Mouse (Mus musculus) layer of hippocampus, postnatal 36 days (tissue): ENCODE results near the gene Elf5. TPM values are rescaled to one million over a fixed set of nuclear protein-coding genes. Genes with fewer than 3 reads are reported as not detected.

Experiments
- DNase-seq, 2 experiments: peaks; one replicate each; pipeline ENCODE4 v3.0.0; 2022
- total RNA-seq, 2 experiments: library from RNA; stranded (reverse); gene quantifications; 2 replicates each; pipeline ENCODE4 v1.2.3; 2021

Elf5 gene
- total RNA-seq, 2 experiments from 2014 or later = 1.2 TPM

- DNase-seq = no peak
These were observed 25.0 kb downstream of the Elf5 start for GRCm38 (mm10) chr2:103436534-103436933.

GRCm38 (mm10) chr2:103439071-103439622 lies 27.7 kb downstream of the Elf5 start:
- DNase-seq = no peak

DNA sequence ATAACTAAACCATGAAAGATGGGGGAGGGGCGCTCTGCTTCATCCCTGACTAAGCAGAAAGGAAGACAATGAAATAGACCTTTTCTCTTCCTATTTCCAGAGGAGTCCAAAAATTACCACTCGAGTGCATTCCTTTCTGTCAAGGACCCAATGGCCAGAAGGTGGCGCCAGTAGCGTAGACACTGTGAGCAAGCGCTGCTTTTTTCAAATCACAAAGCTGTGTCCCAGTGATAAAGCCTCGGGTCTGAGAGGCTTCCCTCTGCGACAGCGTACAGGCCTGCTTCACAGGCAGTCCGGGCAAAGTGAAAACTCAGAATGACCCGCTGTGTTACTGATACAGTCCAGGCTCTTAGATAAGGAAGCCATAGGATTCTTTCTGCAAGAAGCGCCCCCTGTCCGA lies 28.2 kb downstream of the Elf5 start:
- DNase-seq = peak; percentile 64 to 69

GRCm38 (mm10) chr2:103445776-103446175 lies 34.3 kb downstream of the Elf5 start:
- peak in 1 of 2 experiments; percentile 31 for DNase-seq

DNA sequence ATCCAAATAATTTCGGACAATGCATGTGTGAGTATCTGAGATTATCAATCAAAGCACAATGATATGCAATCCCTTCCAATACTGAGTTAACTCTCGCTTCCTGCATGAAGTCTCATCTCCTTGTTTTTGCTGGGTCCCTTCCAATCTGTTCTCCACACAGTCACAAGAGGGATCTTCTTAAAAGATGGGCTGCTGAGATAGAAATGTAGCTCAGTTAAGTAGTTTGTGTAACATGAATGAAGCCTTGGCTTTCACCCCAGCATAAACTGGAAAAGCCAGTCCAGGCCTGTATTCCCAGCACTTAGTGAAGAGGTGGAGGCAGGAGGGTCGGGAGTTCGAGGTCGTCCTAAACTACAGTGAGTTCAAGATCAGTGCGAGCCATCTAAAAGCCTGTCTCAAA lies 34.8 kb downstream of the Elf5 start:
- DNase-seq = no peak

- no peak for DNase-seq
These were observed 37.6 kb downstream of the Elf5 start for GRCm38 (mm10) chr2:103448947-103449560.

DNA sequence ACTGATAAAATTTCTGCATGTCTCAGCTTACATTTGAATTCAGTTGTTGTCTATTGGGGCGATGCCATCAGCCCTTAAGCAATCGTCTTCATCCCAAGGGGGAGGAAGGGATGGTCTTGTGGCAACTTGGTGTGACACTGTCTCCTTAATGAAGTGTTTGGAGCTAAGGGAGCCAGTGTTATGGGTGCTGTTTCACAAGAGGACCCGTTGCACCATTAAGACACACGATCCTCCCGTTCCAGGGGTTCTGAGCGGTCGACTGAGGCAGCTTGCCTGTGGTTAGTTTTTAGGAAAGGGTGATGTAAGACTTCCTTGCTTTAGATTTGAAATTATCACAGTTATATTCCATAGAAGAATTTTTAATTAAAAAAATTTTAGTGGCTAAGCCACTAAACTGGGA lies 38.3 kb downstream of the Elf5 start:
- no peak for DNase-seq

DNA sequence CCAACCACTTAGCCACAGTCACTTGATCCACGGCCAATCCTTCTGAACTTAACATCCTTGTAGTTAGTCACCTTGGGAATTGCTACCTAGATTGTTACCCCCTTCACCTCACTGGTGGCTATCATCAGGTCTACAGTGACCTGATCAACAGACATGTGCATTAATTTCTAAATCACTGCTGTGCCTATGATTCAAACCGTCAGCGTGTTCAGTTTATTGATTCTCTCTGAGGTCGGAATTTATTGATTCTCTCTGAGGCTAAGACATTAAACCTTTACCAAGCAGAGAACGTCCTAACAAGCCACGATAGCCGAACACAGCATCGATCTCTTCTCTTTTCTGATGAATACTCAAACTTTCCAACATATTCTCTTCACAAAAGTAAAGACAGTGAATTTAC lies 38.8 kb downstream of the Elf5 start:
- no peak for DNase-seq

GRCm38 (mm10) chr2:103452550-103452949 lies 41.1 kb downstream of the Elf5 start:
- DNase-seq = peak in 1 of 2 experiments; percentile 17

DNA sequence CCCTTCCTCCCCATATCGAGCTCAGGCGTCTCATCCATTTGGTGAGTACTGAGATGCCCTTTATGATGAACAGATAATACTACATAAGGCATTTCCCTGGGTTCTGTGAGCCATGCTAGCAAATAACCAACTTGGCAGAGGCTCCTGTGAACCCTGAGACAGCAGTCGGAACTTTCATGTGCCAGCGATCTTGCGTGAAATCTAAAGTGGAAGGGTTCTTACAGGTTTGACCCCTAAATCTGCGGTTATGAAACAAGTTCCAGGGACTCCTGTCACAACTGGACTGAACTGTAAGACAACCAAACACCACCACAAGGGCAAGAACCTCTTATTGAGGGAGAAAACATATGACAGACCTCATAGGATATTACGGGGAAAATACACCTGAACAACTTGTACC lies 44.3 kb downstream of the Elf5 start:
- DNase-seq = no peak

- peak; percentile 77 to 82 for DNase-seq
These were observed 45.2 kb downstream of the Elf5 start for GRCm38 (mm10) chr2:103456646-103457045.

- DNase-seq = no peak
These were observed 45.6 kb downstream of the Elf5 start for GRCm38 (mm10) chr2:103457048-103457447.

DNA sequence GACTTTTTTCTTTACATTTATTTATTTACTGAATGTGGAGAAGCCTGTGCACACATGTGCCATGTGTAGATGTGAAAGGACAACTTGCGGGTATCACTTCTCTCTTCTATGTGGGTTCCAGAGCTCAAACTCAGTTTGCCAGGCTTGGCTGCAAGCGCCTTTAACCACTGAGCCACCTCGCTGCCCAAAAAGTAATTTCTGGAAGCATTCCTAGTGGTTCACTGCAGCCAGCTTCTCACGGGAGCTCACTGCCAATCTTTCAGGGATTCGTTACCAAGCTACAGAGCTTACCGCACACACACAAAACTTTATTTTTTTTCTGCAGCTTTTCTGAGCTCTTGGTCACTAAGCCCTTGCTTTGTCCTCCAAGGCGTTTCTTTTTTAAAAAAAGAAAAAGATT lies 46.1 kb downstream of the Elf5 start:
- peak; percentile 29 to 36 for DNase-seq

DNA sequence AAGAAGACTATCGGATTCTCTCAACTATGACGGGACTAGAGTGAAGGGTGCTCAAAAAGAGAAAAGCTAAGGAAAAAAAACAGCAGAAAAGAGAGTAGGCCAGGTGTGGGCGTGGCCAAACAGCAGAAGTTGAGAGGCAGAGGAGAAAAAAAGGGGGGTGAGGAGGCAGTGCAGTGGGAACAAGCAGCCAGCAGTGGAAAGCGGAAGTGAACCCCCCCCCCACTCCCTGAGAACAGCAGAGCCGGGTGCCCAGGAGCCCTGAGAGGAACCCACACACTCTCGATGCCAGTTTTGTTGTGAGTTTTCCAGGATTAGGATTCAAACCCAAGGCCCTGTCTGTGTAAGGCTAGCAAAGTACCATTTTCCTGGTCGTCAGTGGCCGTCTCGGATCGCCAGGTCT lies 47.6 kb downstream of the Elf5 start:
- no peak for DNase-seq

- no peak for DNase-seq
These were observed 49.7 kb downstream of the Elf5 start for GRCm38 (mm10) chr2:103461210-103461609.

- no peak for DNase-seq
These were observed 50.3 kb downstream of the Elf5 start for GRCm38 (mm10) chr2:103461743-103462142.

GRCm38 (mm10) chr2:103462746-103463145 lies 51.3 kb downstream of the Elf5 start:
- DNase-seq = no peak

DNA sequence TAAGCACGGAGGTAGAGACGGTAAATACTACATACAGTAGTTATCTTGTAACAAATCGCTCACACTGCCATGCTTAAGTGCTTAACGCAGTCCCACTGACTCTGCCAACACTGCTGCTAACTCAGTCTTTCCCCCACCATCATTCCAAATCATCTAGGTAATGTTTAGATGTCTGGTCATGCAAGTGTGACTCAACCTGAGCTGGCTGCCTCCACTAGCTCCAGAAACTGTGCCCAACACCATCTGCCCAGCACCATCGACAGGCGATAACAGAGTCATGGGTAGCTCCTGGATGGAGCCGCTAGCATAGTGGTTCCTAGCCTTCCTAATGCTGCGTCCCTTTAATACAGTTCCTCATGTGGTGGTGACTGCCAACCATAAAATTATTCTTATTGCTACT lies 53.0 kb downstream of the Elf5 start:
- no peak for DNase-seq

GRCm38 (mm10) chr2:103465429-103465828 lies 53.9 kb downstream of the Elf5 start:
- DNase-seq = no peak

GRCm38 (mm10) chr2:103466272-103466671 lies 54.8 kb downstream of the Elf5 start:
- DNase-seq = no peak

DNA sequence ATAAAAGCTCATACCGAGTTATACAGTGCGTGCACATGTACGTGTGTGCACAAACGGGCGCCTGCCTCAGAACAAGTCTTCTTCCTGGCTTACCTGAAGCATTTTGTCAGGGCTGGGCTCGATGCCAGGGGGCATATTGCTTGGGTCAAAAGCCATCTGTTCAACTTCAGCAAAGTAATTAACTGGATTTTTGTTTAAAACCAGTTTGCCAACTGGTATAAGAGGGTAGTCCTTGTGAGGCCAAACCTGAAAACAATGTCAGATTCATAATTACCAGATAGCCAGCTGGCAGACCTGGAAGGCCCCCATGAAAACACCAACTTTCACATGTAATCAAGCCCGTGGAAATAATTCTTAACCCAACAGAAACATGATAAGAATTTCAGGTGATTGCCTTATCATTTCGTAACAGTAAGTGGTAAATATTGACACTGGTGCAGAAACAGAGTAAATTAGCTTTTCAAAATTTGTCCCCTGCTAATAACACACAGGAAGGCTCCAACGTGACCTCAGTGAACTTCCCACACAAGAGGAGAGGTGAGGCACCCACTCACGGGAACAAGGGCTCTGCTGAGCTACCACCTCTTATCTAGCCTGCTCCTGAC lies 55.6 kb downstream of the Elf5 start:
- DNase-seq = no peak

DNA sequence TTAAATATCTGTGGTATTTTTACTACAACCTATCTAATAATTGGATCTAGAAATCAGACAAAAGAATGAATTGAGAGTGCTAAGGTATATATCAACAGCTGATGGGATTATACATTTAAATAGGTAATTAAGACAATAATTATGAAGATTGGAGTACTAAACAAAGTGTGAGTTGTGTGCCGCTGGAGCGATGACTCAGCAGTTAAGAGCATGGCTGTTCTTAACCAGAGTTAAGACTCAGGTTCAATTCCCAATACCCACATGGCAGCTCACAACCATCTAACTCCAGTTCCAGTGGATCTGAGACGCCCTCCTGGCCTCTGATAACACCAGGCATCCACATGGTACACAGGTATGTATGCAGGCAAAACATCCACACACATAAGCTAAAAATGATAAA lies 61.9 kb downstream of the Elf5 start:
- no peak for DNase-seq

- no peak for DNase-seq
These were observed 64.7 kb downstream of the Elf5 start for GRCm38 (mm10) chr2:103476180-103476579.

GRCm38 (mm10) chr2:103476657-103477056 lies 65.2 kb downstream of the Elf5 start:
- DNase-seq = no peak
